Mouse (Mus musculus) heart, embryonic 13.5 days (tissue): ENCODE data around the gene 6030468B19Rik. TPM values are rescaled to one million over a fixed set of nuclear protein-coding genes. Genes with fewer than 3 reads are reported as not detected.

Source experiments
- ATAC-seq: fragments of 200-750 bp; cut with Nextera tagmentation; 2 replicates; pipeline ENCODE4 v1.8.0; 2017; ENCODE audit warnings: moderate TSS enrichment; ENCODE audit not compliant: insufficient number of reproducible peaks, low FRiP score, low TSS enrichment; ENCODE audit errors: extremely low read depth
- H3K27ac ChIP-seq: fragments of 300-500 bp; sonication (generic); replicated peaks from 2 replicates; pipeline ENCODE4 v1.5.1; 2015; ENCODE audit warnings: moderate library complexity, mild to moderate bottlenecking, inconsistent platforms
- H3K27me3 ChIP-seq: fragments of 300-500 bp; sonication (generic); replicated peaks from 2 replicates; pipeline ENCODE4 v1.6.1; 2015; ENCODE audit warnings: mild to moderate bottlenecking, inconsistent platforms
- H3K36me3 ChIP-seq: fragments of 300-500 bp; sonication (generic); 2 replicates; pipeline ENCODE4 v1.6.1; 2015; ENCODE audit warnings: mild to moderate bottlenecking, inconsistent platforms
- H3K4me1 ChIP-seq: fragments of 300-500 bp; sonication (generic); 2 replicates; pipeline ENCODE4 v1.6.1; 2015; ENCODE audit warnings: inconsistent platforms
- H3K4me2 ChIP-seq: fragments of 300-500 bp; sonication (generic); 2 replicates; pipeline ENCODE4 v1.6.1; 2015; ENCODE audit warnings: inconsistent platforms, mild to moderate bottlenecking, moderate library complexity
- H3K4me3 ChIP-seq: fragments of 300-500 bp; sonication (generic); 2 replicates; pipeline ENCODE4 v1.5.1; 2015; ENCODE audit warnings: moderate library complexity, mild to moderate bottlenecking, inconsistent platforms
- H3K9ac ChIP-seq: fragments of 300-500 bp; sonication (generic); 2 replicates; pipeline ENCODE4 v1.6.1; 2015; ENCODE audit warnings: inconsistent platforms, mild to moderate bottlenecking, moderate library complexity
- H3K9me3 ChIP-seq: fragments of 300-500 bp; sonication (generic); 2 replicates; pipeline ENCODE4 v1.6.1; 2016; ENCODE audit warnings: inconsistent platforms
- WGBS: fragments of 180-500 bp; shearing (Covaris S2); methylation state at CpG from one replicate; pipeline ENCODE4 v1.1.7; 2015; ENCODE audit warnings: mixed read lengths; 5-methylcytosine and 5-hydroxymethylcytosine counted together
- polyA plus RNA-seq: library from polyadenylated mRNA; unstranded; fragments of >200 nt; fragmentation: Nextera tagmentation; extraction: Ambion mirVana; gene quantifications from 2 replicates; pipeline ENCODE4 v1.2.1, GENCODE M21; 2015

The 6030468B19Rik gene
- polyA plus RNA-seq, 1 experiment from 2014 or later = 1.3 TPM

DNA sequence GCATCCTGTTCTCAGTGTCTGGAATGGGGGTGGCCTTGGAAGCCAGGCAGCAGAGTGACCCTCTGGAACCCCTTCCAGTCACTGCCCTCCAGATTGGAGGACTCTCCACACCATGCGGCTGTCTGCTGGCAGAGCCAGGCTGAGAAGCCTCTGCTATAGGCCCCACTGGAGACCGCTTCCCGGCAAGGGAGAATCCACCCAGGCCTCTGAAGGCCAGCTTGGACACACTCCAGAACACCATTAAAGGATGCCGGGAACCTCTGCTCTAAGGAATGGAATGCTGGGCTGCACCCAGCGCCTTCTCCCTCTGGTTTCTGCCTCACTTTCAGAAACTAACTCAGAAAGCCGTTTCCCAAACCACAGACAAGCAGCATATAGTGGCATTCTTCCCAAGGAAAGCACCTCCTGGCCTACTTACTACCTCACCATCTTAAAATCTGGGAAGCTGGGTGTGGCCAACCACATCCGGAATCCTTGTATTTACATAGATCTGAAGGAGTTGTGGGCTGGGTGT, 25.3 kb downstream of the 6030468B19Rik start:
- no peak for ATAC-seq
- peaks cover 60% of the 10 kb centered on the region for H3K36me3 ChIP-seq
- peak overlapping the region; percentile 28 for H3K4me2 ChIP-seq

DNA sequence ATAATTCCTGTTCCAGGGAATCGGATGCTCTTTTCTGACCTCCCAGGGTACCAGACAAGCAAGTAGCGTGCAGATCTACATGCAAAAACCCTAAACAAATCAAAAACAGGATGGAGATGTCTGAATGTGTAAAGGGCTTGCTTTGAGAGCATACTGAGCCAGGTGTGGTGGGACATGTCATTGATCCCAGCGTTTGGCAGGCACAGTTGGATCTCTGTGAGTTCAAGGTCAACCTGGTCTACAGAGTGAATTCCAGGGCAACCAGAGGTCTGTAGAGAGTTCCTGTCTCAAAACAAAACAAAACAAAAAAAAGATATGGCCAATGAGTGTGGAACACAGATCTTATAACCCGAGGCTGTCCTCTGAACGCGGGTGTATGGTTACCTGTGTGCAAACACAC, 26.0 kb downstream of the 6030468B19Rik start:
- Histone ChIP-seq H3K27me3 (no peaks in the 10 kb centered on the region), H3K4me2 (peak overlapping the region; percentile 81), H3K36me3 (peaks cover 53% of the 10 kb centered on the region), H3K4me3 (no peak overlapping the region), H3K4me1 (peaks cover 79% of the 10 kb centered on the region), H3K9me3 (no peaks in the 10 kb centered on the region), H3K27ac (peak overlapping the region; percentile 76), H3K9ac (peak overlapping the region; percentile 41)
- no peak for ATAC-seq
- WGBS = 86% methylated on average over 6 of the region's 6 CpGs

More for the DNA sequence above, 25.3 kb downstream of the 6030468B19Rik start:
- Histone ChIP-seq H3K9me3 (no peaks in the 10 kb centered on the region), H3K4me3 (0 out of 2 replicates have a peak overlapping the region, but pooled peaks have one; percentile 6), H3K4me1 (peaks cover 75% of the 10 kb centered on the region), H3K27me3 (no peaks in the 10 kb centered on the region), H3K9ac (peak overlapping the region; percentile 41), H3K27ac (peak overlapping the region; percentile 76)
- 59% methylated on average over 7 of the region's 7 CpGs for WGBS

DNA sequence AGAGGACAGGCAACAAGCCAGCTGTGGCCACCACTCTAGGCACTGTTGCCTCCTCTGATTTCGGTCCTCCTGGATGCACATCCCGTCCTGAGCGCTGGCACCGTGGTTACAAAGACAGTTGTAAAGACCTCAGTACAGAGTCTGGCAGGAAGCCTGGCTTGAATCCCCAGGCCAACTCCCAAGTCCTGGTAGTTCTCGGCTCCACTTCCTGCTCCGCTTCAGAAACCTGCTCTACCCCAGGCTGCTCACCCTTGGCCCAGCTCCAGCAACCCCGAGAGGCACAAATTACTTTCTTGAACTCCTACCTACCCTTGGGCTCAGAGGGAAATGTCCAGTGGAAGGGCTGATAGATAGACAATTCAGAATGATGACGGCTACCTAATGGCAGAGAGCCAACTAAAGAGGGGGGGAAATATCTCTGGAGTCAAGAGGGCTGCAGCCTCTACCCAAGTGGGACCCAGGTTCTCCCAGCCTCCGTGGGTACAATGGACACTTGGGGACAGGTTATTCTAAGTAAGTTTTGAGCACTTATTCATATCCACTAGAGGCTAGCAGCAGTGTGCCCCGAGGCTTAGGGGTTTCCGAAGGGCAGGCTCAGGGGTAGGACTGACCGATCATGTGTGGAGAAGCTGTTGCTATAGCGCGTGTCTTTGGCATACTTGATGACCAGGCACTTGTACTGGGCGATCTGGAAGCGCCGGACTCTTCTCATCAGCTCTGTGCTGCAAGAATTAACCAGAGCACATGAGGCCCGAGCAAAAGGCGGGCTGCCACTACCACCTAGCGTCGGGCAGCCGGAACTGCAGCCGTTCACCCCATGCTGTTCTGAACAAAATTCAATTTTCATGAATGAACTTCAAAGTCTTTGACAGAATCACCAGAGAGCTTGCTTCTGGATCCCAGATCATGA, 26.9 kb downstream of the 6030468B19Rik start:
- no peaks in the 10 kb centered on the region for H3K27me3 ChIP-seq
- peak; percentile 19; the same call in 1 of the 2 replicates for ATAC-seq
- peaks cover 44% of the 10 kb centered on the region for H3K36me3 ChIP-seq
- H3K4me2 ChIP-seq = peak overlapping the region; percentile 81
- peaks cover 80% of the 10 kb centered on the region for H3K4me1 ChIP-seq
- H3K9me3 ChIP-seq = no peaks in the 10 kb centered on the region
- H3K27ac ChIP-seq = peak overlapping the region; percentile 98
- peak overlapping the region; percentile 65 for H3K4me3 ChIP-seq
- H3K9ac ChIP-seq = peak overlapping the region; percentile 89
- 13% methylated on average over 23 of the region's 23 CpGs for WGBS

DNA sequence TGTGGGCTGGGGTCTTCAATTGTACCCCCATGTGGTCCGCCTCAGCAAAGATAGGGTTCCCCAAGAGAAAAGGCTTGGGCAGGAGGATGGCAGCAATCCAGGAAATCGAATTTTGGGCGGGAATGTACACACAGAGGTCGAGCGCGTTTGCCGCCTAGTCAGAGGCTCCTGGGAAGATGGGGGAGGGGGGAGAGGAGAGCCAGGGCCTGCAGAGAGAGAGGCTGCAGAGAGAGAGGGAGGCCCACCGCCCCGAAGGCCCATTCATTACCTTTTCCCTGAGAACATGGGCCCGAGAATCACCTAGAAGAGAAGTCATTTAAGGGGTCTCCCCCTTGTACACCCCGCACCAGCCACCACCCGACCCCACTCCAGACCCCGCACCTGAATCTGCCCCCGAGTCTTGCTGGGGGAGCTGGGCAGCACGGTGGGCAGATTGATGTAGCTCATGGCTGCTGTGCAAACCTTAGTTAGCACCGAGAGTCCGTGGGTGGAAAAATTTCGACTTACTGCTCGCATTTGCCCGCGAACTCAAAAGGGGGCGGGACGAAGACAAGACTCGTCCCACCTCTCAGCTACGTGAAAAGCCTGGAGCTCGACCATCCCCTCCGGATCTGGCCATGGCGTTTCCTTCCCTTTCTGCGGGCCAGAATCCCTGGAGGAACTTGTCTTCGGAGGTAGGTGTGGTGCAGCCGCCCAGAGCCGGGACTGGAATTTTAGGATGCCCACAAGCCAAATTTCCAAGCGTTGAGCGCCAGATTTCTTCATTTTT, 28.1 kb downstream of the 6030468B19Rik start, which contains the start of the genes Afmid and Tk1:
Afmid (plus strand) TSS at position 592 of the 769 bp plus-strand sequence.
Tk1 (minus strand) TSS at position 760 of the 769 bp plus-strand sequence.
- ATAC-seq = no peak
- Histone ChIP-seq H3K4me1 (peaks cover 81% of the 10 kb centered on the region), H3K4me2 (peak within 1 kb of the TSS; percentile 81)

DNA sequence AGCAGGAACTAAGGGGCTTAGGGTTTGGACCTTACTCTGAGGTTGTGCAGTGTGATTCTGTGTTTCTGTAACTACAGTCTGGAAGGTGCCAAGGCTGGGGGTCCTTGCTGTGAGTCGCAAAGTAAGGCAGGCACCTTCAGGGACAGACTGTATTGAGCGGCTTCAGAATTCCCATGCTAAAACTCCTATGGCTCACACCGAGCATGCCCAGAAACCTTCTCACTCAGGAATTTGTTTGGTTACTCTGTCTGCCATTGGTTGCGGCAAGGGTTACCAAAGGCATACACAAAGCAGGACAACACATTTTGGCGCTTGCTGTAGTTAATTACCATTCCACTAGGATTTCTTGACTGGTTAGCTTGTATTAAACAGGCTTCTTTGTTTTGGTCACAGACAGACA, 28.7 kb downstream of the 6030468B19Rik start:
- H3K27me3 ChIP-seq = no peaks in the 10 kb centered on the region
- peak overlapping the region; percentile 65 for H3K4me3 ChIP-seq
- no peaks in the 10 kb centered on the region for H3K9me3 ChIP-seq
- peak overlapping the region; percentile 89 for H3K9ac ChIP-seq
- H3K36me3 ChIP-seq = peaks cover 26% of the 10 kb centered on the region
- peaks cover 88% of the 10 kb centered on the region for H3K4me1 ChIP-seq
- peak overlapping the region; percentile 81 for H3K4me2 ChIP-seq
- ATAC-seq = no peak
- WGBS = 12% methylated on average over 5 of the region's 5 CpGs
- H3K27ac ChIP-seq = peak overlapping the region; percentile 98

More for the DNA sequence above, 28.1 kb downstream of the 6030468B19Rik start, which contains the start of the genes Afmid and Tk1:
- Histone ChIP-seq H3K27ac (peak within 1 kb of the TSS; percentile 98), H3K9ac (peak within 1 kb of the TSS; percentile 89), H3K9me3 (no peaks in the 10 kb centered on the region), H3K36me3 (peaks cover 32% of the 10 kb centered on the region), H3K27me3 (no peaks in the 10 kb centered on the region), H3K4me3 (peak within 1 kb of the TSS; percentile 65)
- WGBS = under 1% methylated on average over 34 of the region's 34 CpGs

DNA sequence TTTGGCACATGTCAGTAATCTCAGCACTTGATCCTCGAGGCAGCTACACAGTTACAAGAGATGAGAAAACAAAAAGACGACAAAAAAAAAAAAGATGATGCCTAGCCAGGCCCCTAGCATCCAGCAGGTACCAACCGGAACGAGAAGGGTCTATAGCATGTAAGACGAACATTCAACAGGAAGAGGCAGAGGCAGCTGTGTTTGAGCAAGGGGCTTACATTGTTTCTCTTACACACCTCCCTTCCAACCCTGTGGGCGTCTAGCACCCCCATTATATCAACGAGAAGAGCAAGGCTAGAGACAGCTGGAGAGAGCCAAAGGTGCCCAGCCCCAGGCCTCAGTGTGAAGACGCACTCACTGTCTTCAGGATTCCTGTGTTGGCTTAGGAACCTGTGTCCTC, 29.5 kb downstream of the 6030468B19Rik start:
- Histone ChIP-seq H3K4me1 (peaks cover 89% of the 10 kb centered on the region), H3K9ac (peak overlapping the region; percentile 89), H3K27ac (peak overlapping the region; percentile 98), H3K4me2 (peak overlapping the region; percentile 81), H3K4me3 (peak overlapping the region; percentile 65; the same call in 1 of the 2 replicates), H3K27me3 (no peaks in the 10 kb centered on the region), H3K36me3 (peaks cover 18% of the 10 kb centered on the region), H3K9me3 (no peaks in the 10 kb centered on the region)
- no peak for ATAC-seq
- WGBS = 63% methylated on average over 8 of the region's 8 CpGs

DNA sequence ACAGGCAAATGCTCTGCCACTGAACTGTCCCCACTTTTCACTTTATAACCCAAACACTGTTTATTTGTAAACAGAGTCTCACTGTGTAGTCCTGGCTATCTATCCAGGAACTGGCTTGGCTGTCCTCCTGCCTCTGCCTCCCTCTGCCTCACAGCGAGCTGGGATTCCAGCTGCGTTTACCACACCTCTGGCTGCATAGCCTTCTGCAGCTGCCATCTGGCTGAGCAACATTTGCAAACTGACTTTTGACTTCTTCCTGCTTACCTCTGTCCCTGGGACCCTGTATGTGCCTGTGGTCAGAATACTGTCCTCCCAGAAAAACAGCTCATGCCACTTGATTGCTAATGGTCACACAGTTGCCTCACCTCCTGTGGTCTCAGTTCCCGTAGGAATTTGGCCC, 29.9 kb downstream of the 6030468B19Rik start:
- Histone ChIP-seq H3K9me3 (no peaks in the 10 kb centered on the region), H3K4me1 (peaks cover 89% of the 10 kb centered on the region), H3K4me2 (peak overlapping the region; percentile 81), H3K27me3 (no peaks in the 10 kb centered on the region), H3K4me3 (peak overlapping the region; percentile 29), H3K36me3 (peaks cover 14% of the 10 kb centered on the region), H3K9ac (peak overlapping the region; percentile 89), H3K27ac (peak overlapping the region; percentile 98)
- no peak for ATAC-seq
- 30% methylated on average over 3 of the region's 3 CpGs for WGBS

DNA sequence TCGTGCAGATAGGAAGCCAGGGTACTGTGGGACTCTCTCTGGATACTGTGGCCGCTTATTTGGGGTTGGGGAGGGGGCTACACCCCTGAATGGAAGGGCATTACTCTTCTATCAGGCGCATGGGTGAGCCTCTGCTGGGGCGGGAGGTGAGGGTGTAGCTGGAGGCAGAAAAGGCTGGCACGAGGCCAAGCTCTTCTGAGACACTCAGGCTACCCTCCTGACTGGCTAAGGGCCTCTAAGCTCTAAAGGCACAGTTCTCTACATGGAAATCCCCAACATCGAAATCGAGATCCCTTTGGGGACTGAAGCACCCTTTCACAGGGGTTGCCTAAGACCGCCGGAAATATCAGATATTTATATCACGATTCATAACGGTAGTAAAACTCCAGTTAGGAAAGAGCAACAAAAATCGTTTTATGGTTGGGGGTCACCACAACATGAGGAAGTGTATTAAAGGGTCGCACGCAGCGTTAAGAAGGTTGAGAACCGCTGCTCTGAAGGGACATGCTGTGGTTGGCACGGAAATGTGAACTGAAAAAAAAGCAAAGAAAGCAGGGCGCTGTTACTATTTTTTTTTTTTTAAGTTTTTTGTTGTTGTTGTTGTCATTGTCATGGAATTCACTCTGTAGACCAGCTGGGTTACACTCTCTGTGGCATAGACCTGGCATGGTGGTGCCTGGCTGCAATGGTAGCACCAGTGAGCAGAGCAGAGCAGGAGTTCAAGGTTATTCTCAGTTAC, 30.9 kb downstream of the 6030468B19Rik start:
- H3K27me3 ChIP-seq = no peaks in the 10 kb centered on the region
- H3K27ac ChIP-seq = peak overlapping the region; percentile 98
- H3K9ac ChIP-seq = peak overlapping the region; percentile 74
- no peak for ATAC-seq
- peaks cover 8% of the 10 kb centered on the region for H3K36me3 ChIP-seq
- 39% methylated on average over 18 of the region's 18 CpGs for WGBS
- peak overlapping the region; percentile 81 for H3K4me2 ChIP-seq
- peaks cover 82% of the 10 kb centered on the region for H3K4me1 ChIP-seq
- peak overlapping the region; percentile 29 for H3K4me3 ChIP-seq
- no peaks in the 10 kb centered on the region for H3K9me3 ChIP-seq

DNA sequence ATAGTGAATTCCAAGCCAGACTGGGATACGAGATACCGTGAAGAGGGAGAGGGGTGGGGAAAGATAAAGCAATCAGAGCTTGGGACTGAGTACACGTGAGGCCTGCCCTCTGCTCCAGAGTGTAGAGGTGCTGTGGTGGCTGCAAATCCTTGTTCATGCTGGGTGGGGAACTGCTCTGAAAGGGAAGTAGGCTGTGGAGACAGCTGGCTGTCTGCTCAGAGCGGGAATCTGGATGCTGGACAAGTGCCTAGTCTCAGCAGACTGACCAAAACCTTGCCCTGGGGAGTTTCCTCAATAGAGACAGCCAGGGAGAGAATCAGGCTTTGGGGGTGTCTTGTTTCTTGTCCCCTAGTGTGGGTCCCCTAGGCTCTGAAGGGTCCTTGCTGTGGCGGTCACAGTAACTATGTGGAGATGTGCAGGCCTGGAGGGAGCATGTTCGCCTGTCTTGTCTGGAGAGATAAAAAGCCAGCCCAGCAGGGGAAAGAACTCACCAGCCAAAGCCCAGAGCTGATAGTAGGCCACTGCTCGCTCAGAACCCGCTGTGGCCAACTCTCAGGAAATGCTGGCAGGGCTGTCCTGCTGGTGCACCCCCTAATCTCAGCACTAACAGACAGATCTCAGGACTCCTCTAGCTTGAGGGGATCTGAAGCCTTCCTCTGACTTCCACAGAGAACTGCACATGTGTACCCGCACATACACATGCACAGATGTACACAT, 31.6 kb downstream of the 6030468B19Rik start:
- H3K27ac ChIP-seq = peak overlapping the region; percentile 98
- peaks cover 4% of the 10 kb centered on the region; the same call in 1 of the 2 replicates for H3K36me3 ChIP-seq
- H3K4me2 ChIP-seq = peak overlapping the region; percentile 81
- no peak overlapping the region for H3K4me3 ChIP-seq
- 9% methylated on average over 9 of the region's 9 CpGs for WGBS
- H3K9ac ChIP-seq = peak overlapping the region; percentile 58
- no peaks in the 10 kb centered on the region for H3K27me3 ChIP-seq
- ATAC-seq = no peak
- no peaks in the 10 kb centered on the region for H3K9me3 ChIP-seq
- peaks cover 75% of the 10 kb centered on the region for H3K4me1 ChIP-seq

DNA sequence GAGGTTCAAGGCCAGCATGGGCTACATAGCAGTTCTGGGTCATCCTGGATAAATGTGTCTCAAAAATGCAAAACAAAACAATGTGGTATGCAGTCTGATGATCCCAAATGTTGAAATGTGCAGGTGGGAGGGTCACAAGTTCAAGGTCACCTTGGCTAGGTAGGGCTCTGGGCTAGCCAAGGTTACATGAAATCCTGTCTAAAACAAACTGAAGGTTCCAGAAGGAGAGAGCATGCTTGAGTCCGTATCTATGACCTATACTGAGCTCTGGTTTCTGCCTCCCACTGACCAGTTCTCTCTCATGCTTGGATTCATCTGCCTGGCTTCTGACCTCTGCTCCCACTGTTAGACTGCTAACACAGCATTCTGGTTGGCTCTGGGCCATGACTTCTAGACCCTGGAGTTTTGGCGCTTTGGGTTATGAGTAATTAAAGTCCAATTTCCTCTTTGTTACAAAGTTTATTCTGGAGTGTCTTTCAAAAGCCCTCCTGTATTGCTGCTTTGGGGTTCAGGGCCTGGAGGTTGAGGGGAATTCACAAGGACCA, 32.3 kb downstream of the 6030468B19Rik start:
- Histone ChIP-seq H3K9me3 (no peaks in the 10 kb centered on the region), H3K4me2 (0 out of 2 replicates have a peak overlapping the region, but pooled peaks have one; percentile 81), H3K36me3 (peaks cover 4% of the 10 kb centered on the region; the same call in 1 of the 2 replicates), H3K27me3 (no peaks in the 10 kb centered on the region), H3K4me1 (peaks cover 69% of the 10 kb centered on the region), H3K4me3 (no peak overlapping the region), H3K9ac (peak overlapping the region; percentile 58), H3K27ac (peak overlapping the region; percentile 98)
- 42% methylated on average over 2 of the region's 2 CpGs for WGBS
- ATAC-seq = no peak
